Mouse (Mus musculus): ENCODE results near the gene Fndc9.

The Fndc9 gene

DNA sequence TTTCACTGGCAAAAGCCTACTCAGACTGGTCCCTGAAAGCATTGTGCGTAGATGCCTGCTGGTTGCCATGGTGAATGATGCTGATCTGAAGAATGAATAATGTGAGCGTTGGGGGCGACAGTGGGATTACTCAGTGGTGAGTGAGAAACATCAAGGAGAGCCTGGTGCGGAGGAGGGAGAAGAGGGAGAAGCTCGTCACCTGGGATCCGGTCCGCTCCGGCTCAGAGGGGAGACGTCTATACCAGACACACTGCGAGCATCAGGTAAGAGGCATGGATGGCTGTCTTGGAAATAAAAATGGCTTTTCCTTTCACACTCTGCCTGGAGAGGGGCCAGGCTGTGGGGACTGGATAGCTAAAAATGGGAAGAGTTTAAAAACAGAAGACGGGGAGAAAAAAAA, at the start of gene Fndc9:
TSS of gene Fndc9 (plus strand) at position 198 of the 400 bp plus-strand sequence.
- no peak for DNase-seq (ENCODE audit: low spot score)

GRCm38 (mm10) chr11:46188283-46188682, 47.0 kb upstream of the Fndc9 start:
- DNase-seq (ENCODE audit: low spot score), result no peak

DNA sequence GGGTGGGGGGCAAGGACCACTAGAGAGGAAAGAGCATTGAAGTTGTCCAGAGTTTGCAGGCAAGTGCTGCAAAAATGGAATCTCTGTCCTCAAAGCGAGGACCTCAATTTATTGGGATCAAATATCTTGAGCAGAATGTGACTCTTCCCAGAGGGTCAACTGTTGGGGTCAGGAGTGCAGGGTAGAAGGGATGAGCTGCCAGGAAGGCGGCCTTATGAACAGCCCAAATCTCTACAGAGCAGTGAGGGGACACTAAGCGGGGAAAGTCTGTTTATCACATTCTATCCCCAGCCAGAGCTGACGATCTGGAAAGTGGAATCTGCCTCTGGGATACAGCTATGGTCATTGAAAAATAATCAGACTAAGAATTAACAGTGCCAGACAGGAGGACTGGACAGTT, 41.2 kb upstream of the Fndc9 start:
- DNase-seq (ENCODE audit: low spot score), result no peak

- no peak for DNase-seq (ENCODE audit: low spot score)
These were observed 34.7 kb upstream of the Fndc9 start for GRCm38 (mm10) chr11:46200664-46201063.

DNA sequence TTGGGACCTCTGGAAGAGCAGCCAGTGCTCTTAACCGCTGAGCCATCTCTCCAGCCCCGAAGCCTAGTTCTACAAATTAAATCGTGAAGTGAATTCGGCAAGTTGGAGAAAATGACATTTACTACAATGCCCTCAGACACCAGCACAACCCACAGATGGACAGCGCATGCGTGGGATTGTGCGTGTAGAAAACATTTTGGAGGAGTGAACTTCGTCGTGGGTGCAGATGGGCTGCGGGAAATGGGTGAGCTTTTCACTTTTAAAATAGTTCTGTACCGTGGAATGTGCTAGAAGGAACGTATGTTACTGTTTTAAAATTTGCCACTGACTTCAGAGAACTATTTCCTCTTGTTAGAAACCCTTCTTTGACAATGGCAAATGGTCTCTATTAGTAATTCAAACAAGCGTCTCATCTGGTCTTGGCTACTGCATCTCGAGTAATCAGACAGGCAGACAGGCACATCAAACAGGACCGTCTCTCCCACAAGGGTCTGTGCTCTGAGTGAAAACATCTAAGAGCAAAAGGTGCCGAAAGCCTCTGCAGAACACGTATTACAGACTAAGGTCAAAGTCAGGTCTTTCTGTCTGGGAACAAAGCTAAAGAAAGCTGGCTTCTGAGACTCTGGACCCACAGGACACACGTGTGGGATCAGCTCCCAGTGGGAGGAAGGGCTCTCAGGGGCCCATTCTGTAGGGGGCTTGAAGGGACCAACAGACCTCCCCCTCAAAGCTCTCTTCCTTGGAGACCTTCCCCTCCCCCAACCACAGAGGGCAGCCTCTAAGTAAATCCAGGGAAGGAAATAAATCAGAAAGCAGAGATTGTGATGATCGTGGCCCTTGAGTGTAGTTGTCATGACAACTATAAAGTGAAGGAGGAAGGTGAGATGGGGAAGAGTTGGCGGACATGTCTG, 33.4 kb upstream of the Fndc9 start:
- DNase-seq (ENCODE audit: low spot score), result no peak

DNA sequence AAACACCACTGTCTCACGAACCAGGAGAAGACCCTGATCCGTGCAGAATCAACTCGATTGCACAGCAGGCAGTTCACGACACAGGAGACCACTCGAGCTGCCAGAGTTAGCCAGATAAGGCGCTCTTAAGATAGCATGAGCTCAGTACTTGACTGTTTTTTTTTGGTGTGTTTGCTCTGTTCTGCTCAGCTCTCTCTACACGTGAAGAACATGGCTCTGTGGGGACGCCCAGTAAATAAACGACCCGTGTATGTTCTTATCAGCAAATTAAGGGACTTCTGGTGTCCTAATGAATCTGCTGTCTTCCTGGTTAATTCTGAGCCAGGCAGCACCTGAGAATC, 32.8 kb upstream of the Fndc9 start:
- DNase-seq (ENCODE audit: low spot score), result no peak

DNA sequence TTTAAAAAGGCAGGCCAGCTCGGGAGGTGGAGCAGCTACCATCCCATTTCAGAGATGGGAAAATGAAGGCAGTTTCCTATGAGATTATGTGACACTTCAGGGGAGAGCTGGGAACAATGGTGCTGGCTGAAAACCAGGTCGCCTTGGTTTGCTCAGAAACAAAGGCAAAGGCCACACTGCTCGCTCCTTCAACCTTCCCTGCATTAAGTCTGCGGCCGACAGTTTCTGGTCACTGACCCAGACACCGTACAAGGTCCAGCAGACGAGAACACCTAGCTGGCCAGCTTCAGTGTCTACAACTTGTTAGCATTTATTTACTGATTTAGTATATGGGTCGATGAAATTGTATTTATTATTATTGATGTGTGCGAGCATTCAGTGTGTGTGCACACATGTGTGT, 30.5 kb upstream of the Fndc9 start:
- DNase-seq (ENCODE audit: low spot score), result no peak

DNA sequence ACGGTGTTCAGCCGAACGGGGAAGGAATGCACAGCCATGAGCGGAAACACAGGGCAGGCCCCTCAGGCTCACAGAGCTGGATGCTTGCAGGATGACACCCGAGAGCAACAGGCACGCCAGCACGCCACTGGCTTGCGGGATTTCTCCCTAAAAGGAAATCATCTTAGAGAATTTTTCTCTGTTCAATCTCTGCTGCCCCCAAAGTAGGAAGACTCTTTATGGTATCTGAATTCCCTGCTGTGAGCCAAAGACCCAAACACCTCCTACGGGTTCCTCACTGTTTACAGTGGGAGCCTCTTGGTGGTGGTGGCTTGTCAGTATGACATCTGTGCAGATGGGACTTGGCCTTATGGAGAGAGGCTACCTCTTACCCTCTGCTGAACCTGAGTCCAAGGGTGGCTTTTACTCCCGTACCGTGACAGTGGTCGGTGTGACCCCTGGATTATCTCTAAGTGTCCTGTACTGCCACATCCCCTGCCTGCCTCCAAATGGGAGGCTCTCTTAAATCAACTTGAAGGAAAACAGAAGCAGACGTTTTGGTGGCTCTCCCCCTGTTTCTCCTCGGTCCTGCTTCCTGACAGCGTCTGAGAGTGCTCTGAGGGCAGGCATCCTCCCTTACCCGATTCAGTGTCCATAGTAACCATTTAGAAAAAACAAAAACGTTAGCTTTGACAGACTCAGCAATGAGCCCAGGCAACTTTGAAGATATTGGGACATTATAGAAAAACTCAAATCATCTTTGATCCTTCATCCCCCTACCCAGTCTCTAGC, 29.5 kb upstream of the Fndc9 start:
- DNase-seq (ENCODE audit: low spot score), result no peak

DNA sequence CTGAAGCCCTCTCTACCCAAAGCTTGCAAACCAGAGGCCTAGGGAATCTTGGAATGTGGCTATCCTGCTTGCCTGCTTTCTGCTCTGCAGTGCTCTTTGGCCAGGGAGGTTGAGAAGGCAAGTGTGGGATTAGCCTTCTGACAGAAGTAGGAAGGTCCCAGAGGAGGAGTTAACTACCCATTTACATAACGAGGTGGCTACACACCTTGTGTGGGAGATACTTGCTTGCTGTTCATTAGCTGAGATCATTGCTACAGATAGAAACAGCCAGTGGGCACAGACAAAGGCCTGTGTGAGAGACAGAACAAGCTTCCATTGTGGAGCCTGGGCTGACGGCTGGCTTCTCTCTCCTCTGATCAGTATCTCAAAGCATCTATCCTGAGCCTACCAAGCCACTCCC, 25.4 kb upstream of the Fndc9 start:
- no peak for DNase-seq (ENCODE audit: low spot score)

DNA sequence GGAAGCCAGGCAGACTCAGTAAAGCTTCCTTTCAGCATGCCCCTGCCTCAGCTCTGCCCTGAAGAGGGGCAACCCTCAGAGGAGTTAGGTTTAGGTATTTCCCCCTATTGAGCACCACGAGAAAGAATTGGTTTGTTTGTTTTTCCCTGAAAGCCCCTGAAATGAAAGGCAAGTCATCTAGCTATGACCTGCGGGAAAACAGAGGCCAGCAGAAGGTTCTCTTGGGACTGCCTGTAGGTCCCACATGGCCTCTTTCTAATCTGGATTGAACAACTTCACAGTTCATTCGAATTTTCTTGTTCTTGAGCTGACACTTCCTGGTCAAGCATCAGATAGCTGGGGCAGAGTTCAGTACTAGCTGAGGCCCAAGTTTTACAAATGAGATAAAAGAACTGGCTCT, 23.5 kb upstream of the Fndc9 start:
- DNase-seq (ENCODE audit: low spot score), result no peak

- no peak for DNase-seq (ENCODE audit: low spot score)
These were observed 21.5 kb upstream of the Fndc9 start for GRCm38 (mm10) chr11:46213844-46214243.

DNA sequence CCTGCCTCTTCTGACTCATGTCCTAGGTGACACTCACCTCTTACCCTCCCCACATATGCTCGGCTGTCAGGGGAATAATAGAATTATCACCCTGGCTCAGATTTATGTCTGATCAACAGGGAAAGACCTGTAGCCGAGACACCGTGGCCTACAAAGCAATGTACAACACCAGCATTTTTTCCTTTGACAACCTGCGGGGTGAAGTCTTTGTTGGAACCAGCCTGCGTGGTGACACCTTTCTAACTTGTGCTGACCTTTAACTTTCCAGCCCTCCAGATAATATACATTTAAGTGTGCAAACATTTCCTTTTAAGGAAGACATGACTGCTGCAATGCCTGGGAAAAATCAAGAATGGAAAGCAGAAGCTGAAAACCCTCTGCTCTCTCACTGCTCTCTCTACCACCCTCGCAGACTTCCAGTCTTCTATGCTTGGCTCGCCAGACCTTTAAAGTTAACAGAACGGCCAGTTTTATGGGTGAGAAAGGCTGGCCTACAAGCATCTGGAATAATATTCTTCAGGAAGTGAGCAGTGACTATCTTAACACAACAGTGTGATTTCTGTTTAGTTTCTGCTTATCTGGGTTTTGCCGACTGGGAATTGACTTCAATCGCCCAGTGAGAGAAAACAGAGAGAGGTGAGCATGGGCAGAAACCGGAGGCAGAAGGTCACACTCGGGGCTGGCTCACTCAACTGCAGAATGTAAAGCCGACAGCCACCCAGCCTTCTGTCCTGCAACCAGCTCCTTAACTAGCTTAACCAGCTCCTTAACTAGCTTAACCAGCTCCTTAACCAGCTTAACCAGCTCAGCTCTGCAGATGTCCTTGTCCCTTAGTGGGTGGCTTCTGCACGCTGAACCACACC, 20.7 kb upstream of the Fndc9 start:
- DNase-seq (ENCODE audit: low spot score), result peak; percentile 22

GRCm38 (mm10) chr11:46215354-46215753, 20.0 kb upstream of the Fndc9 start:
- DNase-seq (ENCODE audit: low spot score), result peak; percentile 60

GRCm38 (mm10) chr11:46216669-46217068, 18.7 kb upstream of the Fndc9 start:
- no peak for DNase-seq (ENCODE audit: low spot score)

DNA sequence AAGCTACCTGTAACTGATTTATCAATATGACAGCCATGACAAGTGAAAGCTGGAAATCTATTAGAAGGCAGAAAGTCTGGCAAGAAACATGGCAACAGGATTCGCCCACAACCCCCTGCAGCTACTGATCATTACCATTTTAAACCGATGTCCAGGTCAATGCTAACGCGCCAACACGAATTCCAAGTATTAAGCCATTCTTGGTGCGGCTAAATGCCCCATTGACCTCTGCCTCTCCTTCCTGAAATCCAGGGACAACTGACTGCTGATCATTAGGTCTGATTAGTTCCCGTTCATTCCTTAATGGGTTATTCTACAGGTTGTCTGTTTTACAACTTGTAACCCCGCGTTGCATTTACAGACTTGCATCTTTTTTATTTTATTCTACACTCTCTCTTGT, 17.6 kb upstream of the Fndc9 start:
- DNase-seq (ENCODE audit: low spot score), result no peak

- no peak for DNase-seq (ENCODE audit: low spot score)
These were observed 16.7 kb upstream of the Fndc9 start for GRCm38 (mm10) chr11:46218584-46218983.

DNA sequence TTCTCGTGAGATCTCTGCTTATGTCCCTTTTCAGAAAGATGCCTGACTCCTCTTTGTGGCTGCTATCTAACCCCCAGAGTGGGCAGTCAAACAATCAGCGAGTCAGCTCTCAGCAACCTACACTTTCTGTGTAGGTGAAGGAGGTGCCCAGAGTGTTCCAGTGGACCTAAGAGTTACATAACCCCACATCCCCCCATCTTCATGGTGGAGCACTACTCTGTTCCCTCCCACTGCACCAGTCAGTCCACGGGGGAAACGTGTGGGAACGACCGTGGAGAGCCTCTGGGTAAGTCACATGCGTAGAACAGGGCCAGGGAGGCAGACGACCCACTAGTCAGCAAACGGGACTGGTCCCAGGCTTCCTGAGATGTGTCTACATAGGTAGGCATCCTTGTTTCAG, 16.0 kb upstream of the Fndc9 start:
- no peak for DNase-seq (ENCODE audit: low spot score)

- no peak for DNase-seq (ENCODE audit: low spot score)
These were observed 15.1 kb upstream of the Fndc9 start for GRCm38 (mm10) chr11:46220211-46220610.

GRCm38 (mm10) chr11:46223575-46223974, 11.8 kb upstream of the Fndc9 start:
- no peak for DNase-seq (ENCODE audit: low spot score)

- no peak for DNase-seq (ENCODE audit: low spot score)
These were observed 10.0 kb upstream of the Fndc9 start for GRCm38 (mm10) chr11:46225345-46225744.

DNA sequence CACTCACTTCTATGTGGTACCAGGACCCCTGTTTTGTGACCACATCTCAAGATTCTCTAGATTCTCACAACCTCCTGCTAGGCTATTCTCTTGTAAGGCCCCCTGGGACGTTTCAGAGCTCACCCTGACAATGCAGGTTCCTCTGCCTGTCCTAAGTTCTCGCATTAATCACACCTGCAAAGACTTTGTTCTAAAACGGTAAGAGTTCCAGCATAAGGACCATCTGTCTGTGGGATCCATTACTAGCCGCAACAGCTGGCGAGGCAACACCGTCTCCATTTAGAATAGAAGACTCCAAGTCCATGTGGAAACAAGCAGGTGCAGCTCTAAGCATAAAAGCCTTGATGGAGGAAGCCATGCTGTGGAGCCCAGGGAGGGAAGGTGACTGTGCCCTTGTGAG, 5.1 kb upstream of the Fndc9 start:
- DNase-seq (ENCODE audit: low spot score), result no peak

DNA sequence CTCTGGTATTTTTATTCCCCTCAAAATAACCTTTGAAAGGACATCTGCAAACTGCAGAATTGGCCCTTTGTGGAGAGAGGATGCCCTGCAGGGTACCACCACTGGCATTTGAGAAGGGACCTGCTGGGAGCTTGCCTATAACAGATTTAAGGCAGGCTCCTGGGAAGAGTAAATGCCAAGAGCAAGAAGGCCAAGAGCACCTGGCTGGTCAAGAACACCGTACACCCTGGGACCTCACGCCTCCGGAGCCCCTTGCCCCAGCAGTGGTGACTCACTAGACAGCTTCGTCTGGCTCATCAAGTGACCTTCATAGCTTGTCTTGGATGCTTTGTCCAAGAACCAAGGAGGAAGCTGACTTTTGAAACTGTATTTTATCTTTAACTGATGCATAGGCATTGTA, 2.5 kb upstream of the Fndc9 start:
- no peak for DNase-seq (ENCODE audit: low spot score)
